Mouse (Mus musculus) cerebellum, adult 9-11 months (tissue): ENCODE results near the gene Lcn8.
"Not testable (repeated sequence)": the region's sequence is repeated elsewhere in the genome, so short reads cannot be mapped to it uniquely, and the experiment has no call there.

Source experiments
- DNase-seq: peaks from one replicate; pipeline ENCODE4 v3.0.0; 2022

Lcn8 gene

GRCm38 (mm10) chr2:25676486-25676885 lies 23.6 kb downstream of the Lcn8 start, which contains the start of gene Lcn6:
Gene Lcn6, plus strand, starts transcription at chr2:25676786.
- no peak for DNase-seq

GRCm38 (mm10) chr2:25679559-25679958 lies 26.6 kb downstream of the Lcn8 start:
- DNase-seq, result no peak

GRCm38 (mm10) chr2:25682426-25682825 lies 29.5 kb downstream of the Lcn8 start, which contains the start of gene Lcn10:
Gene Lcn10, plus strand, starts transcription at chr2:25682726.
- no peak for DNase-seq

GRCm38 (mm10) chr2:25686941-25687340 lies 34.0 kb downstream of the Lcn8 start:
- no peak for DNase-seq

GRCm38 (mm10) chr2:25694605-25695004 lies 41.7 kb downstream of the Lcn8 start:
- DNase-seq, result peak; percentile 33

GRCm38 (mm10) chr2:25696951-25697350 lies 44.0 kb downstream of the Lcn8 start:
- no peak for DNase-seq

- DNase-seq, result no peak
These were observed 45.8 kb downstream of the Lcn8 start for GRCm38 (mm10) chr2:25698696-25699095.

GRCm38 (mm10) chr2:25699743-25700142 lies 46.8 kb downstream of the Lcn8 start, which contains the start of gene Obp2a:
Gene Obp2a, plus strand, starts transcription at chr2:25700043.
- DNase-seq, result not testable (repeated sequence)

- DNase-seq, result no peak
These were observed 48.1 kb downstream of the Lcn8 start for GRCm38 (mm10) chr2:25701001-25701400.

- DNase-seq, result no peak
These were observed 50.8 kb downstream of the Lcn8 start for GRCm38 (mm10) chr2:25703706-25704105.
